Mouse (Mus musculus) liver, embryonic 15.5 days (tissue): ENCODE measurements around the gene Ikbip. TPM values are rescaled to one million over a fixed set of nuclear protein-coding genes. Genes with fewer than 3 reads are reported as not detected.

Experiments used
- ATAC-seq: fragments of 200-750 bp; cut with Nextera tagmentation; 2 replicates; pipeline ENCODE4 v1.8.0; 2017; ENCODE audit warnings: moderate number of reproducible peaks, mild to moderate bottlenecking, moderate library complexity; ENCODE audit not compliant: insufficient read depth
- H3K27ac ChIP-seq: fragments of 300-500 bp; sonication (generic); replicated peaks from 2 replicates; pipeline ENCODE4 v1.5.1; 2015; ENCODE audit warnings: mild to moderate bottlenecking, inconsistent platforms
- H3K27me3 ChIP-seq: fragments of 300-500 bp; sonication (generic); 2 replicates; pipeline ENCODE4 v1.6.1; 2015; ENCODE audit warnings: mild to moderate bottlenecking, inconsistent platforms
- H3K36me3 ChIP-seq: fragments of 300-500 bp; sonication (generic); replicated peaks from 2 replicates; pipeline ENCODE4 v1.6.1; 2015; ENCODE audit warnings: moderate library complexity, mild to moderate bottlenecking, inconsistent platforms
- H3K4me1 ChIP-seq: fragments of 300-500 bp; sonication (generic); replicated peaks from 2 replicates; pipeline ENCODE4 v1.6.1; 2015; ENCODE audit warnings: inconsistent platforms
- H3K4me2 ChIP-seq: fragments of 300-500 bp; sonication (generic); 2 replicates; pipeline ENCODE4 v1.6.1; 2015; ENCODE audit warnings: moderate library complexity, mild to moderate bottlenecking, inconsistent platforms
- H3K4me3 ChIP-seq: fragments of 300-500 bp; sonication (generic); replicated peaks from 2 replicates; pipeline ENCODE4 v1.5.1; 2015; ENCODE audit warnings: mild to moderate bottlenecking, inconsistent platforms
- H3K9ac ChIP-seq: fragments of 300-500 bp; sonication (generic); 2 replicates; pipeline ENCODE4 v1.6.1; 2015; ENCODE audit warnings: moderate library complexity, mild to moderate bottlenecking, inconsistent platforms
- H3K9me3 ChIP-seq: fragments of 300-500 bp; sonication (generic); replicated peaks from 2 replicates; pipeline ENCODE4 v1.6.1; 2016; ENCODE audit warnings: inconsistent platforms
- WGBS: fragments of 180-500 bp; shearing (Covaris S2); methylation state at CpG from one replicate; pipeline ENCODE4 v1.1.7; 2015; ENCODE audit warnings: mixed read lengths; ENCODE audit not compliant: insufficient replicate concordance; 5-methylcytosine and 5-hydroxymethylcytosine counted together
- polyA plus RNA-seq: library from polyadenylated mRNA; unstranded; fragments of >200 nt; fragmentation: Nextera tagmentation; extraction: Ambion mirVana; gene quantifications from 2 replicates; pipeline ENCODE4 v1.2.1, GENCODE M21; 2015

Gene Ikbip
- polyA plus RNA-seq, 1 experiment from 2014 or later = 8.5 TPM

GRCm38 (mm10) chr10:91138317-91138716, 55.6 kb downstream of the Ikbip start:
- 0 out of 2 replicates have a peak, but pooled peaks have one; percentile 24 for ATAC-seq
- Histone ChIP-seq H3K4me1 (peaks cover 17% of the 10 kb centered on the region), H3K4me3 (no peak overlapping the region), H3K27ac (no peak overlapping the region), H3K9ac (no peak overlapping the region), H3K27me3 (no peaks in the 10 kb centered on the region), H3K9me3 (no peaks in the 10 kb centered on the region), H3K36me3 (no peaks in the 10 kb centered on the region), H3K4me2 (no peak overlapping the region)
- 36% methylated on average over 3 of the region's 3 CpGs for WGBS

GRCm38 (mm10) chr10:91139148-91139766, 56.5 kb downstream of the Ikbip start:
- H3K9me3 ChIP-seq = no peaks in the 10 kb centered on the region
- H3K4me2 ChIP-seq = no peak overlapping the region
- H3K27ac ChIP-seq = 0 out of 2 replicates have a peak overlapping the region, but pooled peaks have one; percentile 38
- no peak overlapping the region for H3K4me3 ChIP-seq
- WGBS = 55% methylated on average over 14 of the region's 14 CpGs
- H3K36me3 ChIP-seq = 0 out of 2 replicates have a peak, but pooled peaks cover 2% of the 10 kb centered on the region
- ATAC-seq = no peak
- no peaks in the 10 kb centered on the region for H3K27me3 ChIP-seq
- peaks cover 17% of the 10 kb centered on the region for H3K4me1 ChIP-seq
- H3K9ac ChIP-seq = no peak overlapping the region

GRCm38 (mm10) chr10:91141564-91141963, 58.8 kb downstream of the Ikbip start:
- WGBS = 17% methylated on average over 2 of the region's 2 CpGs
- Histone ChIP-seq H3K36me3 (peaks cover 23% of the 10 kb centered on the region), H3K27ac (no peak overlapping the region), H3K4me1 (peaks cover 17% of the 10 kb centered on the region), H3K4me3 (no peak overlapping the region), H3K4me2 (no peak overlapping the region), H3K27me3 (no peaks in the 10 kb centered on the region), H3K9me3 (no peaks in the 10 kb centered on the region), H3K9ac (no peak overlapping the region)
- 0 out of 2 replicates have a peak, but pooled peaks have one; percentile 14 for ATAC-seq

- no peak overlapping the region for H3K9ac ChIP-seq
- H3K27me3 ChIP-seq = no peaks in the 10 kb centered on the region
- H3K4me3 ChIP-seq = no peak overlapping the region
- peaks cover 33% of the 10 kb centered on the region for H3K36me3 ChIP-seq
- H3K4me2 ChIP-seq = no peak overlapping the region
- 70% methylated on average over 10 of the region's 10 CpGs for WGBS
- H3K27ac ChIP-seq = no peak overlapping the region
- H3K4me1 ChIP-seq = peaks cover 17% of the 10 kb centered on the region
- no peaks in the 10 kb centered on the region for H3K9me3 ChIP-seq
- ATAC-seq = no peak; the same call in 1 of the 2 replicates
Measured at GRCm38 (mm10) chr10:91142654-91143191, 60.0 kb downstream of the Ikbip start.

- H3K4me1 ChIP-seq = peaks cover 13% of the 10 kb centered on the region
- peaks cover 38% of the 10 kb centered on the region for H3K36me3 ChIP-seq
- H3K4me3 ChIP-seq = no peak overlapping the region
- H3K9me3 ChIP-seq = no peaks in the 10 kb centered on the region
- no peaks in the 10 kb centered on the region for H3K27me3 ChIP-seq
- H3K9ac ChIP-seq = no peak overlapping the region
- no peak for ATAC-seq
- WGBS = 50% methylated on average over 18 of the region's 18 CpGs
- no peak overlapping the region for H3K4me2 ChIP-seq
- H3K27ac ChIP-seq = no peak overlapping the region
Measured at GRCm38 (mm10) chr10:91143313-91144230, 60.8 kb downstream of the Ikbip start.

GRCm38 (mm10) chr10:91145413-91145812, 62.7 kb downstream of the Ikbip start:
- no peak overlapping the region for H3K9ac ChIP-seq
- peaks cover 57% of the 10 kb centered on the region for H3K36me3 ChIP-seq
- no peak overlapping the region for H3K4me2 ChIP-seq
- no peak overlapping the region for H3K27ac ChIP-seq
- ATAC-seq = no peak
- H3K4me1 ChIP-seq = peaks cover 3% of the 10 kb centered on the region; the same call in 1 of the 2 replicates
- 94% methylated on average over 7 of the region's 7 CpGs for whole genome bisulfite sequencing
- H3K9me3 ChIP-seq = no peaks in the 10 kb centered on the region
- no peaks in the 10 kb centered on the region for H3K27me3 ChIP-seq
- no peak overlapping the region for H3K4me3 ChIP-seq

Other genes starting within 250 kb of the Ikbip start
- 6.8 and 6.9 TPM in 2 replicates for gene Apaf1, start 170 bp upstream of the Ikbip start, polyA plus RNA-seq
- gene Slc25a3, start 41.1 kb downstream of the Ikbip start, polyA plus RNA-seq = 193 and 198 TPM in 2 replicates
- 127 and 130 TPM in 2 replicates for gene Tmpo, start 98.4 kb downstream of the Ikbip start, polyA plus RNA-seq